Mouse (Mus musculus) stomach, embryonic 14.5 days (tissue): ENCODE measurements at regions not wholly inside any gene's neighbourhood (a gene's known extent, or its start where the extent isn't known, plus 50 kb on each side); places are given as distances from the start of the nearest gene placed in this dataset.
A peak's percentile ranks its signal among the peaks of the same experiment; 100 is the strongest.

Source experiments
- ATAC-seq: fragments of 200-750 bp; cut with Nextera tagmentation; 2 replicates; pipeline ENCODE4 v1.8.0; 2017; ENCODE audit warnings: low read depth, moderate TSS enrichment; ENCODE audit not compliant: insufficient number of reproducible peaks, insufficient read depth, low FRiP score
- H3K27ac ChIP-seq: fragments of 300-500 bp; sonication (generic); 2 replicates; pipeline ENCODE4 v1.5.1; 2014; ENCODE audit warnings: mild to moderate bottlenecking, low read length, moderate library complexity, mixed read lengths
- H3K27me3 ChIP-seq: fragments of 300-500 bp; sonication (generic); 2 replicates; pipeline ENCODE4 v1.6.1; 2014; ENCODE audit warnings: low read length, control low read depth, mixed read lengths; ENCODE audit not compliant: control insufficient read depth, insufficient read depth
- H3K36me3 ChIP-seq: fragments of 300-500 bp; sonication (generic); 2 replicates; pipeline ENCODE4 v1.6.1; 2014; ENCODE audit warnings: mild to moderate bottlenecking, control low read depth, low read length, moderate library complexity, mixed read lengths; ENCODE audit not compliant: control insufficient read depth, insufficient read depth
- H3K4me1 ChIP-seq: fragments of 300-500 bp; sonication (generic); 2 replicates; pipeline ENCODE4 v1.6.1; 2014; ENCODE audit warnings: low read length, control low read depth, mixed read lengths; ENCODE audit not compliant: control insufficient read depth, insufficient read depth
- H3K4me2 ChIP-seq: fragments of 300-500 bp; sonication (generic); replicated peaks from 2 replicates; pipeline ENCODE4 v1.6.1; 2014; ENCODE audit warnings: low read depth, low read length, control low read depth
- H3K4me3 ChIP-seq: fragments of 300-500 bp; sonication (generic); 2 replicates; pipeline ENCODE4 v1.5.1; 2014; ENCODE audit warnings: low read depth, low read length, control low read depth
- H3K9ac ChIP-seq: fragments of 300-500 bp; sonication (generic); replicated peaks from 2 replicates; pipeline ENCODE4 v1.6.1; 2014; ENCODE audit warnings: low read depth, mild to moderate bottlenecking, control low read depth, low read length, moderate library complexity, mixed read lengths
- H3K9me3 ChIP-seq: fragments of 300-500 bp; sonication (generic); 2 replicates; pipeline ENCODE4 v1.6.1; 2016; ENCODE audit warnings: low read depth, low read length, control low read depth; ENCODE audit not compliant: control insufficient read depth
- WGBS: fragments of 180-500 bp; shearing (Covaris S2); extraction: QIAGEN DNeasy Blood & Tissue Kit; methylation state at CpG from one replicate; pipeline ENCODE4 v1.1.7; 2014; 5-methylcytosine and 5-hydroxymethylcytosine counted together

DNA sequence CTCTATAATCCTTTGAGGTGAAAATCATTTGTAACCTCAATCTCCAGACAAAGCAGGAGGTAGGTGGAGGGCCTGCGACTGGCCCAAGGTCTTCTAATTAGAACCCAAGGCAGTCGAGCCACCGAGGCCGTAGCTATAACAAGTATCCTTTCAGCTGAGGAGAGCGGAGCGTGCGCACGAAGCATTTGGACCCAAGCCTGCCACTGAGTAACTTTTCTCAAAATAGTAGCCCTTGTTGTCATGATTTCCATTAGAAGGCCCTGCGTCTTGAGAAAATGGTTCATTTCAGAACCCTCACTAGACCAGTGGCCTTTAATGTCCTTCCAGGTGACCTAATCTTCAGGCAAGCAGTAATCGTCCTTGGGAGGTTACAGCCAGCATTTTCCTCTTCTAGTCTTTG lies 90.6 kb downstream of the H2al1j start:
- no peaks in the 10 kb centered on the region for H3K4me1 ChIP-seq
- no peaks in the 10 kb centered on the region for H3K9me3 ChIP-seq
- no peak overlapping the region for H3K4me3 ChIP-seq
- no peak overlapping the region for H3K9ac ChIP-seq
- H3K27ac ChIP-seq = peak overlapping the region; percentile 66; the same call in 1 of the 2 replicates
- no peaks in the 10 kb centered on the region for H3K27me3 ChIP-seq
- H3K36me3 ChIP-seq = no peaks in the 10 kb centered on the region
- WGBS = 90% methylated on average over 10 of the region's 10 CpGs
- ATAC-seq = no peak
- H3K4me2 ChIP-seq = no peak overlapping the region

DNA sequence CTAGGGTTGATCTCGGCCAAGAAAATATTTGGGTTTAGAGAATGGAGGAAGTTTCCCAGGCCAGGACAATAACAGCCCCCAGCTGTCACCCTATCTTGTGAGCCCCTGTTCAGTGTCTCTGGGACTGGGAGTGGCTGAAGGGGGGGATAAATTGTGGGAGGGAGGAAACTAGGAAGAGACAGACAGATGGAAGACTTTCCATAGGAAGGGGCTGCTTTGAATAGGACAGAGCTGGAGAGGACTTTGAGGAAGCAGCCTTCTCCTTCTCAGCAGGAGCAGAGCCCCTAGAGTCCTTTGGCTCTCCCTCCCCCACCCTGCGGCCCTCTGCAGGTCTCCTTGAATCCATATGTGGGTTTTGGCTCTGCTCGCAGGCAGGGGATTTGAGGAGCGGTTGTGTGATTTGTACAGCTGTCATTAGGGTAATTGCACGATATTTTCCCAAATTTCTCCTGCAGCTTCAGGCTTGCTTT lies 91.6 kb downstream of the H2al1j start:
- Histone ChIP-seq H3K27me3 (no peaks in the 10 kb centered on the region), H3K4me3 (no peak overlapping the region), H3K9me3 (no peaks in the 10 kb centered on the region), H3K9ac (no peak overlapping the region), H3K4me1 (no peaks in the 10 kb centered on the region), H3K36me3 (no peaks in the 10 kb centered on the region), H3K4me2 (0 out of 2 replicates have a peak overlapping the region, but pooled peaks have one; percentile 16), H3K27ac (peak overlapping the region; percentile 71; the same call in 1 of the 2 replicates)
- ATAC-seq = peak; percentile 73; the same call in 1 of the 2 replicates
- WGBS = 35% methylated on average over 5 of the region's 5 CpGs

GRCm38 (mm10) chrX:11432403-11433004 lies 104.9 kb downstream of the H2al1j start:
- peak overlapping the region; percentile 45; the same call in 1 of the 2 replicates for H3K27ac ChIP-seq
- ATAC-seq = no peak
- no peaks in the 10 kb centered on the region for H3K27me3 ChIP-seq
- H3K4me2 ChIP-seq = no peak overlapping the region
- H3K9ac ChIP-seq = no peak overlapping the region
- H3K9me3 ChIP-seq = no peaks in the 10 kb centered on the region
- WGBS = 51% methylated on average over 12 of the region's 12 CpGs
- no peak overlapping the region for H3K4me3 ChIP-seq
- no peaks in the 10 kb centered on the region for H3K36me3 ChIP-seq
- peaks cover 6% of the 10 kb centered on the region; the same call in 1 of the 2 replicates for H3K4me1 ChIP-seq

- WGBS = 63% methylated on average over 6 of the region's 6 CpGs
- Histone ChIP-seq H3K9me3 (no peaks in the 10 kb centered on the region), H3K9ac (no peak overlapping the region), H3K36me3 (no peaks in the 10 kb centered on the region), H3K4me3 (no peak overlapping the region), H3K27me3 (no peaks in the 10 kb centered on the region), H3K27ac (no peak overlapping the region), H3K4me1 (peaks cover 7% of the 10 kb centered on the region; the same call in 1 of the 2 replicates), H3K4me2 (no peak overlapping the region)
- ATAC-seq = no peak
Measured at GRCm38 (mm10) chrX:11435338-11435737, 107.7 kb downstream of the H2al1j start.

DNA sequence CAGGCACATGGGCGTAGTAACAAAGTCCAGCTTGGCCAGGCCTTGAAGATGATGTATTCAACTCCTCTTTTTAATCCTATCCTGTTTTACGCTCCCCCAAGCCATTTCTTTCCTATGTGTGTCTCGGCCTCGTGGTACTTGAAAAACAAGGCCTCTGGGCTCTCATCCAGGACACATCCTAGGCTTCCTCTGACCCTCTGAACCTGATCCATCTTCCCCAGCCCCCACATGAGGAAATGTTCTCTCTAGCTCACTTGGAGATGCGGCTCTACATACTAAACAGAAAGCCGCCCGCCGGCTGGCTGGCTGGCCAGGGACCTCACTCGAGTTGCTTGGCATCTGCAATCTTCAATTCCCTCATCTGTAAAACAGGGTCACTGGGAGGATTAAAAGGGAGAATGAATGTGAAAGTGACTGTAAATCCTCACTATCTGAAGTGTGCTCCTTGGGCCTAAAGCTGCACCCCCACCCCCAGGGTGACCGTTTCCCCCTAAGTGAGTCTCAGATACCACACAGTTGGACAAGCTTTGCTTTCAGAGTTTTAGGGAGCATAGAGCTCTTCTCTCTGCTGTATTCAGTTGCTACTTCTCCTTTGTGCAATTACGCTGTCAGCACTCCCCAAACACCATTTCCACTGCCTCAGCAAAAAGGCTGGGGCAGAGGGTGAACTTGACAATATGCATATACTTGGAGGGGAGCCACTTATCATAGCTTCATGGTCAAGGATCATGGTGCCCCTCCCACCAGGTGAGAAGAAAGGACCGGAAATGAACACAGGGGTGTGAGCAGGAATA lies 109.7 kb downstream of the H2al1j start:
- Histone ChIP-seq H3K27me3 (no peaks in the 10 kb centered on the region), H3K4me1 (peaks cover 7% of the 10 kb centered on the region; the same call in 1 of the 2 replicates), H3K9me3 (no peaks in the 10 kb centered on the region), H3K36me3 (no peaks in the 10 kb centered on the region), H3K27ac (peak overlapping the region; percentile 48; the same call in 1 of the 2 replicates), H3K4me3 (no peak overlapping the region), H3K9ac (no peak overlapping the region), H3K4me2 (no peak overlapping the region)
- 39% methylated on average over 12 of the region's 12 CpGs for WGBS
- ATAC-seq = no peak

DNA sequence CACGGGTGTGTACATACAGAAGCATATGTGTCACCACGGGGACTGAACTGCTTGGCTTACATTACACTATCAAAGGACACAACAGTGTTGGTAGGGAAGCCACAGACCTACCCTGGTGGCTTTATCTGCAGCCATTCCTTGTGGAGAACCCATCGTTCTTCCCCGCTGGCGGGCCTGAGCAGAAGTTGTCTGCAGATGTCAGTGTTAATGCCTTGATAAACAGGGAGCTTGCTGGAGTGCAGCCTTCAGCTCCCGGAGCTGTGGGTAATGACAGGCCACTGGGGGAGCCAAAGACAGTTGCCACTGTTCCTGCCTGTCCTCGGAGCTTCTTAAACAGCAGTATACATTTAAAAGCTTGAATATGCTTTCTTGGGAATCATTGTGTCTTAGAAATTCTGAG lies 115.9 kb downstream of the H2al1j start:
- Histone ChIP-seq H3K27me3 (no peaks in the 10 kb centered on the region), H3K36me3 (no peaks in the 10 kb centered on the region), H3K4me1 (no peaks in the 10 kb centered on the region), H3K4me3 (no peak overlapping the region), H3K4me2 (no peak overlapping the region), H3K9ac (no peak overlapping the region), H3K9me3 (no peaks in the 10 kb centered on the region), H3K27ac (no peak overlapping the region)
- ATAC-seq = no peak
- 43% methylated on average over 7 of the region's 7 CpGs for WGBS

- Histone ChIP-seq H3K36me3 (no peaks in the 10 kb centered on the region), H3K9ac (no peak overlapping the region), H3K27ac (no peak overlapping the region), H3K4me3 (no peak overlapping the region), H3K4me2 (no peak overlapping the region), H3K4me1 (no peaks in the 10 kb centered on the region), H3K9me3 (no peaks in the 10 kb centered on the region), H3K27me3 (no peaks in the 10 kb centered on the region)
- WGBS = 76% methylated on average over 10 of the region's 10 CpGs
- ATAC-seq = no peak
Measured at GRCm38 (mm10) chrX:11444261-11444725, 116.7 kb downstream of the H2al1j start.

DNA sequence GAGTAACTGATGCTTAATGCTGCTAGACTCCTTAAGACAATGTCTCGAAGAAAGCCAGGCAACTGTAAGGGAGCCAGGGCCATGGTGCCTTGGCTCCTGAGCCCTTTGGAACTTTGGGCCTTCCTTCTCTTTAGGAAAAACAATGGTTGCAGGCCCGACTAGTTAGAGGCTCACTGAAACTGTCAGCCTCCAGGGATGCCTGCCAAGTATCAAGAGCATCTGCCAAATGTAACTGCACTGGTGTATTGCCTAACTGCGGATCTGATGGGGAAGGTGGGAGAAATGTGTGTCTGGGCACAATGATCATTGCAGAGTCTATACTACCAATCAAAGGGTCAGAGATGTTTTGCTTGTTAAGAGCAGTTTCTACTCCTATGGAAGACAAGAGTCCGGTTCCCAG lies 121.1 kb downstream of the H2al1j start:
- ATAC-seq = no peak
- 74% methylated on average over 4 of the region's 4 CpGs for WGBS
- no peaks in the 10 kb centered on the region for H3K4me1 ChIP-seq
- H3K4me2 ChIP-seq = no peak overlapping the region
- H3K9me3 ChIP-seq = no peaks in the 10 kb centered on the region
- no peaks in the 10 kb centered on the region for H3K27me3 ChIP-seq
- H3K4me3 ChIP-seq = no peak overlapping the region
- no peaks in the 10 kb centered on the region for H3K36me3 ChIP-seq
- no peak overlapping the region for H3K27ac ChIP-seq
- no peak overlapping the region for H3K9ac ChIP-seq
